Mouse (Mus musculus) CH12.LX (cell line): ENCODE measurements around the gene Grin2a. TPM values are rescaled to one million over a fixed set of nuclear protein-coding genes. Genes with fewer than 3 reads are reported as not detected.

Experiments
- DNase-seq: peaks from one replicate; pipeline ENCODE4 v3.0.0-alpha.2; 2013; ENCODE audit errors: extremely low read depth
- H3K27ac ChIP-seq: 2 replicates; pipeline ENCODE4 v1.5.1; 2012; ENCODE audit warnings: low read depth, mild to moderate bottlenecking, control low read depth, moderate library complexity; ENCODE audit not compliant: insufficient read depth
- H3K27me3 ChIP-seq: replicated peaks from 2 replicates; pipeline ENCODE3; 2012; ENCODE audit warnings: inconsistent platforms
- H3K36me3 ChIP-seq, 2 experiments: replicated peaks in 1 of 2; 2 replicates each; pipeline versions ENCODE3 to v1.6.1; 2012; ENCODE audit warnings: inconsistent platforms in 1 of 2, low read length in 1 of 2, mild to moderate bottlenecking in 1 of 2, mixed read lengths in 1 of 2, moderate library complexity in 1 of 2; ENCODE audit not compliant: control insufficient read depth in 1 of 2, insufficient read depth in 1 of 2
- H3K4me1 ChIP-seq, 2 experiments: 2 replicates each; pipeline ENCODE4 v1.6.1; 2012; ENCODE audit warnings: inconsistent platforms in 1 of 2, moderate library complexity in 1 of 2; ENCODE audit not compliant: insufficient read depth in 2 of 2, control insufficient read depth in 1 of 2
- H3K4me2 ChIP-seq: 2 replicates; pipeline ENCODE4 v1.6.1; 2012; ENCODE audit warnings: low read depth, mild to moderate bottlenecking, control low read depth; ENCODE audit not compliant: poor library complexity, insufficient read depth, severe bottlenecking
- H3K4me3 ChIP-seq, 3 experiments: fragments of 150-350 bp in 1 of 3; sonication (generic) in 1 of 3; replicated peaks in 1 of 3; 2 replicates each; pipeline versions ENCODE3 to v1.5.1; 2011 to 2012; ENCODE audit warnings: low read depth in 2 of 3, low read length in 2 of 3, mild to moderate bottlenecking in 2 of 3, moderate library complexity in 2 of 3, control low read depth in 1 of 3, improper control_type of control experiment in 1 of 3, inconsistent platforms in 1 of 3, mixed read lengths in 1 of 3; ENCODE audit not compliant: poor library complexity in 1 of 3
- H3K79me2 ChIP-seq: replicated peaks from 2 replicates; pipeline ENCODE4 v1.6.1; 2012; ENCODE audit warnings: mild to moderate bottlenecking, moderate library complexity; ENCODE audit not compliant: control insufficient read depth, poor library complexity, insufficient read depth, severe bottlenecking; ENCODE audit errors: extremely low read depth
- H3K9ac ChIP-seq: 2 replicates; pipeline ENCODE4 v1.6.1; 2012; ENCODE audit warnings: low read depth, mild to moderate bottlenecking, control low read depth, moderate library complexity; ENCODE audit not compliant: insufficient read depth
- H3K9me3 ChIP-seq: replicated peaks from 2 replicates; pipeline ENCODE3; 2012; ENCODE audit warnings: low read length, inconsistent platforms, mixed read lengths
- CTCF ChIP-seq, 2 experiments: IDR thresholded peaks in 1 of 2; conservative IDR thresholded peaks in 1 of 2; 2 replicates each; pipeline ENCODE4 v1.5.1; 2011 to 2012; ENCODE audit warnings: low read depth in 2 of 2, low read length in 2 of 2, improper control_type of control experiment in 1 of 2, inconsistent platforms in 1 of 2, mild to moderate bottlenecking in 1 of 2, moderate library complexity in 1 of 2
- ELF1 ChIP-seq: IDR thresholded peaks from 2 replicates; pipeline ENCODE4 v1.6.1; 2014; ENCODE audit warnings: low read depth, mild to moderate bottlenecking, inconsistent platforms, low read length, improper control_type of control experiment
- EP300 ChIP-seq: IDR thresholded peaks from 2 replicates; pipeline ENCODE4 v1.6.1; 2011; ENCODE audit warnings: low read length, improper control_type of control experiment
- ETS1 ChIP-seq: conservative IDR thresholded peaks from 2 replicates; pipeline ENCODE4 v1.6.1; 2012; ENCODE audit warnings: low read depth, mild to moderate bottlenecking, inconsistent platforms, low read length, improper control_type of control experiment, moderate library complexity
- GABPA ChIP-seq: IDR thresholded peaks from 2 replicates; pipeline ENCODE4 v1.6.1; 2012; ENCODE audit warnings: low read depth, low read length, improper control_type of control experiment, inconsistent platforms; ENCODE audit not compliant: insufficient replicate concordance
- HCFC1 ChIP-seq: IDR thresholded peaks from 2 replicates; pipeline ENCODE4 v1.6.1; 2012; ENCODE audit warnings: low read depth, mild to moderate bottlenecking, inconsistent platforms, low read length, improper control_type of control experiment
- IRF4 ChIP-seq: IDR thresholded peaks from 2 replicates; pipeline ENCODE4 v1.6.1; 2014; ENCODE audit warnings: low read depth, mild to moderate bottlenecking, inconsistent platforms, low read length, improper control_type of control experiment
- JUN ChIP-seq: IDR thresholded peaks from 2 replicates; pipeline ENCODE4 v1.6.1; 2011; ENCODE audit warnings: low read depth, mild to moderate bottlenecking, low read length, improper control_type of control experiment, moderate library complexity; ENCODE audit not compliant: insufficient read depth
- MAFK ChIP-seq: IDR thresholded peaks from 2 replicates; pipeline ENCODE4 v1.6.1; 2011; ENCODE audit warnings: low read length, improper control_type of control experiment; ENCODE audit not compliant: insufficient replicate concordance
- MAZ ChIP-seq: IDR thresholded peaks from 2 replicates; pipeline ENCODE4 v1.6.1; 2012; ENCODE audit warnings: low read depth, mild to moderate bottlenecking, inconsistent platforms, low read length, improper control_type of control experiment, moderate library complexity
- MEF2A ChIP-seq: IDR thresholded peaks from 2 replicates; pipeline ENCODE4 v1.6.1; 2014; ENCODE audit warnings: low read depth, mild to moderate bottlenecking, inconsistent platforms, low read length, improper control_type of control experiment, borderline replicate concordance
- MXI1 ChIP-seq: IDR thresholded peaks from 2 replicates; pipeline ENCODE4 v1.6.1; 2011; ENCODE audit warnings: mild to moderate bottlenecking, low read depth, low read length, improper control_type of control experiment
- MYC ChIP-seq: IDR thresholded peaks from 2 replicates; pipeline ENCODE4 v1.6.1; 2011; ENCODE audit warnings: low read depth, mild to moderate bottlenecking, improper control_type of control experiment, low read length
- NELFE ChIP-seq: IDR thresholded peaks from 2 replicates; pipeline ENCODE4 v1.6.1; 2011; ENCODE audit warnings: low read depth, low read length, improper control_type of control experiment
- NRF1 ChIP-seq: IDR thresholded peaks from 2 replicates; pipeline ENCODE4 v1.6.1; 2014; ENCODE audit warnings: low read depth, mild to moderate bottlenecking, inconsistent platforms, low read length, improper control_type of control experiment, moderate library complexity
- PAX5 ChIP-seq: IDR thresholded peaks from 2 replicates; pipeline ENCODE4 v1.6.1; 2012; ENCODE audit warnings: low read length, inconsistent platforms, mixed read lengths
- POLR2AphosphoS2 ChIP-seq: IDR thresholded peaks from 2 replicates; pipeline ENCODE4 v1.6.1; 2011; ENCODE audit warnings: low read depth, low read length, improper control_type of control experiment
- RAD21 ChIP-seq: IDR thresholded peaks from 2 replicates; pipeline ENCODE4 v1.6.1; 2011; ENCODE audit warnings: low read depth, mild to moderate bottlenecking, low read length, improper control_type of control experiment, moderate library complexity
- RCOR1 ChIP-seq: conservative IDR thresholded peaks from 2 replicates; pipeline ENCODE4 v1.6.1; 2012; ENCODE audit warnings: low read depth, mild to moderate bottlenecking, inconsistent platforms, low read length, improper control_type of control experiment
- SIN3A ChIP-seq: IDR thresholded peaks from 2 replicates; pipeline ENCODE4 v1.6.1; 2012; ENCODE audit warnings: low read length, improper control_type of control experiment, inconsistent platforms
- TBP ChIP-seq: conservative IDR thresholded peaks from 2 replicates; pipeline ENCODE4 v1.6.1; 2011; ENCODE audit warnings: low read depth, low read length, improper control_type of control experiment
- TCF12 ChIP-seq: IDR thresholded peaks from 2 replicates; pipeline ENCODE4 v1.6.1; 2014; ENCODE audit warnings: low read depth, mild to moderate bottlenecking, inconsistent platforms, low read length, improper control_type of control experiment
- UBTF ChIP-seq: IDR thresholded peaks from 2 replicates; pipeline ENCODE4 v1.6.1; 2012; ENCODE audit warnings: low read depth, mild to moderate bottlenecking, inconsistent platforms, low read length, improper control_type of control experiment, moderate library complexity
- USF1 ChIP-seq: IDR thresholded peaks from 2 replicates; pipeline ENCODE4 v1.6.1; 2014; ENCODE audit warnings: low read depth, mild to moderate bottlenecking, inconsistent platforms, low read length, improper control_type of control experiment
- USF2 ChIP-seq: conservative IDR thresholded peaks from 2 replicates; pipeline ENCODE4 v1.6.1; 2011; ENCODE audit warnings: low read depth, low read length, improper control_type of control experiment
- ZKSCAN1 ChIP-seq: IDR thresholded peaks from 2 replicates; pipeline ENCODE4 v1.6.1; 2012; ENCODE audit warnings: low read depth, inconsistent platforms, low read length, improper control_type of control experiment, borderline replicate concordance
- ZMIZ1 ChIP-seq: IDR thresholded peaks from 2 replicates; pipeline ENCODE4 v1.6.1; 2012; ENCODE audit warnings: low read depth, mild to moderate bottlenecking, inconsistent platforms, low read length, improper control_type of control experiment
- dilution Hi-C: fragments of 300-500 bp; cut with MboI; formaldehyde crosslinking; loops from 2 replicates; pipeline ENCODE4 v1.14.3; 2020; ENCODE audit warnings: low sequenced_read_pairs; ENCODE audit not compliant: extremely low pct_unique_long_range_greater_than_20kb, extremely low pct_ligation_motif_present
- in situ Hi-C: fragments of 300-500 bp; cut with MboI; formaldehyde crosslinking; loops from 3 replicates; pipeline ENCODE4 v1.14.3; 2019; ENCODE audit warnings: low sequenced_read_pairs, low pct_ligation_motif_present, low pct_unique_long_range_greater_than_20kb, mixed read lengths
- polyA plus RNA-seq: library from polyadenylated mRNA; unstranded; fragments of >175 nt; gene quantifications from 2 replicates; pipeline ENCODE4 v1.2.1, GENCODE M21; 2012; ENCODE audit warnings: low read depth; ENCODE audit not compliant: insufficient read length
- total RNA-seq, 2 experiments: library from RNA; depleted of rRNA; stranded (reverse); fragments of 300-350 nt in 1 of 2; fragments of >200 nt in 1 of 2; gene quantifications; 2 replicates each; pipeline ENCODE4 v1.2.3; 2012 to 2014

Gene Grin2a
- total and polyA plus RNA-seq, 3 experiments: not detected

DNA sequence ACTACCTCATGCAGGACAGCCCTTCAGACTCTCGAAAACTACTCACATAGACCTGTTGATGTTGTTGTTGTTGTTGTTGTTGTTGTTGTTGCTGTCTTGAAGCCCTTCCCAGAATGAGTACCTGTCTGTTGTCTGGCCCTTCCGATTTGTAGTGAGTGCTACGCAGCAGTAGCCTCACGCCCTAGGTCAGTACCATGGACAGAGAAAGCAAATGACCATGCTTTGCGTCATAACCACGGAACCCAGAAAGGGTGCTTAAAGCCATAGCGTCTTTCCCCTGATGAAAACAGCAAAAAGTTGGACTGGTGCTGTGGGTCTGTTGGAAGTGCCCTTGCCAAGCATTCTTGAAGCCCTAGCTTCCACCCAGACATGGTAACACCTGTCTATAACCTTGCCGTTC, 158.8 kb downstream of the Grin2a start:
- dilution Hi-C loops: no loop called here
- peak; percentile 37 for DNase-seq

GRCm38 (mm10) chr16:9834236-9834635, 161.1 kb downstream of the Grin2a start:
- Histone ChIP-seq H3K79me2 (no peaks in the 10 kb centered on the region), H3K9ac (no peak overlapping the region), H3K4me2 (no peak overlapping the region), H3K27me3 (peaks cover 18% of the 10 kb centered on the region), H3K4me3 (no peak overlapping the region), H3K36me3 (no peaks in the 10 kb centered on the region), H3K4me1 (no peaks in the 10 kb centered on the region), H3K9me3 (no peaks in the 10 kb centered on the region), H3K27ac (no peak overlapping the region)
- in situ Hi-C loops: no loop called here
- dilution Hi-C loops: no loop called here
- TF ChIP-seq ELF1: no peak
- no peak for TF ChIP-seq MYC
- no peak for TF ChIP-seq IRF4
- TF ChIP-seq UBTF: no peak
- TF ChIP-seq HCFC1: no peak
- TF ChIP-seq CTCF (conservative IDR thresholded peaks at IDR 0.05 in 1 of 2, IDR thresholded peaks at IDR 0.05 in 1 of 2; ENCODE audit: low read depth in 2 of 2, low read length in 2 of 2): no peak
- TF ChIP-seq MAFK: no peak
- no peak for TF ChIP-seq RAD21
- no peak for TF ChIP-seq TBP
- TF ChIP-seq ETS1: no peak
- no peak for TF ChIP-seq JUN
- TF ChIP-seq MAZ: no peak
- no peak for TF ChIP-seq EP300
- TF ChIP-seq RCOR1: no peak
- no peak for TF ChIP-seq USF2
- TF ChIP-seq USF1: no peak
- TF ChIP-seq PAX5: no peak
- no peak for DNase-seq

More for the DNA sequence above, 158.8 kb downstream of the Grin2a start:
- H3K4me1 ChIP-seq: no peaks in the 10 kb centered on the region
- no peak for TF ChIP-seq HCFC1
- TF ChIP-seq TBP: no peak
- no peak for TF ChIP-seq UBTF
- TF ChIP-seq MYC: 0 out of 2 replicates have a peak, but pooled peaks have one; percentile 17
- no peak for TF ChIP-seq POLR2AphosphoS2
- TF ChIP-seq ZMIZ1: no peak
- no peak for TF ChIP-seq MEF2A
- TF ChIP-seq TCF12: no peak
- 0 out of 2 replicates have a peak, but pooled peaks have one; percentile 36 for TF ChIP-seq SIN3A
- peak; percentile 56; the same call in 1 of the 2 replicates for TF ChIP-seq MXI1
- TF ChIP-seq NRF1: no peak
- no peak for TF ChIP-seq NELFE
- TF ChIP-seq GABPA: no peak
- TF ChIP-seq ZKSCAN1: no peak
- H3K79me2 ChIP-seq: no peaks in the 10 kb centered on the region
- no peak overlapping the region for H3K27ac ChIP-seq
- no peaks in the 10 kb centered on the region for H3K9me3 ChIP-seq
- H3K4me3 ChIP-seq: no peak overlapping the region
- in situ Hi-C loops: no loop called here
- no peaks in the 10 kb centered on the region for H3K36me3 ChIP-seq
- H3K9ac ChIP-seq: no peak overlapping the region
- H3K4me2 ChIP-seq: no peak overlapping the region
- peaks cover 26% of the 10 kb centered on the region for H3K27me3 ChIP-seq
